Mouse (Mus musculus): ENCODE results near the gene Ppp6r2.

The Ppp6r2 gene

GRCm38 (mm10) chr15:89249063-89249462, 37.7 kb downstream of the Ppp6r2 start:
- DNase-seq (ENCODE audit: low read depth, low spot score) = no peak

- no peak for DNase-seq (ENCODE audit: low read depth, low spot score)
Observed at GRCm38 (mm10) chr15:89255330-89255729, 44.0 kb downstream of the Ppp6r2 start.

GRCm38 (mm10) chr15:89258997-89259396, 47.6 kb downstream of the Ppp6r2 start:
- no peak for DNase-seq (ENCODE audit: low read depth, low spot score)

- no peak for DNase-seq (ENCODE audit: low read depth, low spot score)
Observed at GRCm38 (mm10) chr15:89264485-89264884, 53.1 kb downstream of the Ppp6r2 start.

GRCm38 (mm10) chr15:89275497-89275896, 64.1 kb downstream of the Ppp6r2 start:
- DNase-seq (ENCODE audit: low read depth, low spot score) = no peak

GRCm38 (mm10) chr15:89277366-89277765, 66.0 kb downstream of the Ppp6r2 start:
- no peak for DNase-seq (ENCODE audit: low read depth, low spot score)

- DNase-seq (ENCODE audit: low read depth, low spot score) = no peak
Observed at GRCm38 (mm10) chr15:89282546-89282945, 71.2 kb downstream of the Ppp6r2 start.

- no peak for DNase-seq (ENCODE audit: low read depth, low spot score)
Observed at GRCm38 (mm10) chr15:89284094-89284493, 72.7 kb downstream of the Ppp6r2 start.

- no peak for DNase-seq (ENCODE audit: low read depth, low spot score)
Observed at GRCm38 (mm10) chr15:89285004-89285403, 73.7 kb downstream of the Ppp6r2 start.

GRCm38 (mm10) chr15:89285478-89285877, 74.1 kb downstream of the Ppp6r2 start:
- DNase-seq (ENCODE audit: low read depth, low spot score) = no peak

GRCm38 (mm10) chr15:89286114-89286513, 74.8 kb downstream of the Ppp6r2 start:
- no peak for DNase-seq (ENCODE audit: low read depth, low spot score)

GRCm38 (mm10) chr15:89286582-89286981, 75.2 kb downstream of the Ppp6r2 start:
- no peak for DNase-seq (ENCODE audit: low read depth, low spot score)

- DNase-seq (ENCODE audit: low read depth, low spot score) = no peak
Observed at GRCm38 (mm10) chr15:89288227-89288767, 76.9 kb downstream of the Ppp6r2 start.

- DNase-seq (ENCODE audit: low read depth, low spot score) = no peak
Observed at GRCm38 (mm10) chr15:89289455-89289854, 78.1 kb downstream of the Ppp6r2 start.

- no peak for DNase-seq (ENCODE audit: low read depth, low spot score)
Observed at GRCm38 (mm10) chr15:89291521-89291920, 80.2 kb downstream of the Ppp6r2 start.

GRCm38 (mm10) chr15:89292795-89293194, 81.4 kb downstream of the Ppp6r2 start:
- DNase-seq (ENCODE audit: low read depth, low spot score) = no peak

GRCm38 (mm10) chr15:89293778-89294177, 82.4 kb downstream of the Ppp6r2 start:
- no peak for DNase-seq (ENCODE audit: low read depth, low spot score)

GRCm38 (mm10) chr15:89295580-89296165, 84.3 kb downstream of the Ppp6r2 start:
- no peak for DNase-seq (ENCODE audit: low read depth, low spot score)

GRCm38 (mm10) chr15:89296465-89296864, 85.1 kb downstream of the Ppp6r2 start:
- no peak for DNase-seq (ENCODE audit: low read depth, low spot score)

- DNase-seq (ENCODE audit: low read depth, low spot score) = no peak
Observed at GRCm38 (mm10) chr15:89297695-89298094, 86.3 kb downstream of the Ppp6r2 start.

GRCm38 (mm10) chr15:89300180-89300579, 88.8 kb downstream of the Ppp6r2 start:
- no peak for DNase-seq (ENCODE audit: low read depth, low spot score)

- DNase-seq (ENCODE audit: low read depth, low spot score) = no peak
Observed at GRCm38 (mm10) chr15:89300600-89300999, 89.2 kb downstream of the Ppp6r2 start.

- no peak for DNase-seq (ENCODE audit: low read depth, low spot score)
Observed at GRCm38 (mm10) chr15:89305966-89306365, 94.6 kb downstream of the Ppp6r2 start.

- no peak for DNase-seq (ENCODE audit: low read depth, low spot score)
Observed at GRCm38 (mm10) chr15:89307461-89307860, 96.1 kb downstream of the Ppp6r2 start.

Measured in WW6 (cell line).